Mouse (Mus musculus) liver (tissue): ENCODE measurements around the gene Crebrf.

ENCODE experiments used
- DNase-seq: peaks from one replicate; pipeline ENCODE4 v3.0.0-alpha.2; 2020; ENCODE audit warnings: mixed read lengths

Crebrf gene

GRCm38 (mm10) chr17:26779471-26779870 lies 64.0 kb downstream of the Crebrf start:
- DNase-seq, result no peak

GRCm38 (mm10) chr17:26780750-26781571 lies 65.5 kb downstream of the Crebrf start, which contains the start of gene Bnip1:
TSS of gene Bnip1 (plus strand) at chr17:26781066.
- DNase-seq, result peak; percentile 80

GRCm38 (mm10) chr17:26781610-26782043 lies 66.2 kb downstream of the Crebrf start:
- peak; percentile 25 for DNase-seq

- peak; percentile 46 for DNase-seq
Observed at GRCm38 (mm10) chr17:26784525-26784924, 69.1 kb downstream of the Crebrf start.

GRCm38 (mm10) chr17:26786586-26786985 lies 71.1 kb downstream of the Crebrf start:
- DNase-seq, result peak; percentile 3

- peak; percentile 1 for DNase-seq
Observed at GRCm38 (mm10) chr17:26788986-26789385, 73.5 kb downstream of the Crebrf start.

GRCm38 (mm10) chr17:26789460-26790268 lies 74.2 kb downstream of the Crebrf start:
- peak; percentile 1 for DNase-seq

GRCm38 (mm10) chr17:26790269-26791214 lies 75.1 kb downstream of the Crebrf start:
- peak; percentile 0 for DNase-seq

- DNase-seq, result no peak
Observed at GRCm38 (mm10) chr17:26791580-26791979, 76.1 kb downstream of the Crebrf start.

- DNase-seq, result no peak
Observed at GRCm38 (mm10) chr17:26792096-26792495, 76.6 kb downstream of the Crebrf start.

- no peak for DNase-seq
Observed at GRCm38 (mm10) chr17:26793068-26793765, 77.8 kb downstream of the Crebrf start.

GRCm38 (mm10) chr17:26794744-26795143 lies 79.3 kb downstream of the Crebrf start:
- peak; percentile 49 for DNase-seq

GRCm38 (mm10) chr17:26795386-26795785 lies 79.9 kb downstream of the Crebrf start:
- no peak for DNase-seq

- DNase-seq, result no peak
Observed at GRCm38 (mm10) chr17:26797379-26798128, 82.1 kb downstream of the Crebrf start.

- no peak for DNase-seq
Observed at GRCm38 (mm10) chr17:26802886-26803285, 87.4 kb downstream of the Crebrf start.

GRCm38 (mm10) chr17:26812607-26813006 lies 97.2 kb downstream of the Crebrf start:
- peak; percentile 1 for DNase-seq

- peak; percentile 1 for DNase-seq
Observed at GRCm38 (mm10) chr17:26813497-26813896, 98.0 kb downstream of the Crebrf start.

GRCm38 (mm10) chr17:26816810-26817209 lies 101.4 kb downstream of the Crebrf start:
- DNase-seq, result no peak

GRCm38 (mm10) chr17:26817776-26818175 lies 102.3 kb downstream of the Crebrf start:
- no peak for DNase-seq

- DNase-seq, result no peak
Observed at GRCm38 (mm10) chr17:26826131-26826530, 110.7 kb downstream of the Crebrf start.
